Mouse (Mus musculus): ENCODE measurements at regions not wholly inside any gene's neighbourhood (a gene's known extent, or its start where the extent isn't known, plus 50 kb on each side); places are given as distances from the start of the nearest gene placed in this dataset.
A peak's percentile ranks its signal among the peaks of the same experiment; 100 is the strongest.

- H3K27ac ChIP-seq: peak overlapping the region; percentile 49
- no peaks in the 10 kb centered on the region for H3K36me3 ChIP-seq (replicated peaks; ENCODE audit: control insufficient read depth, insufficient read depth)
- whole genome bisulfite sequencing: 58% methylated on average over 6 of the region's 6 CpGs
- no peak overlapping the region for H3K4me3 ChIP-seq (replicated peaks; ENCODE audit: low read length)
- H3K27me3 ChIP-seq (ENCODE audit: control insufficient read depth, insufficient read depth, low read length): no peaks in the 10 kb centered on the region
- no peaks in the 10 kb centered on the region for H3K9me3 ChIP-seq (ENCODE audit: control insufficient read depth, low read length)
- H3K4me1 ChIP-seq (replicated peaks; ENCODE audit: control insufficient read depth, insufficient read depth, low read length): peaks cover 14% of the 10 kb centered on the region
- no peak overlapping the region for H3K4me2 ChIP-seq (replicated peaks)
- H3K9ac ChIP-seq: no peak overlapping the region
- DNase-seq (ENCODE audit: low spot score): peak; percentile 45
- ATAC-seq (ENCODE audit: low FRiP score): peak; percentile 64; the same call in 1 of the 2 replicates
Measured at GRCm38 (mm10) chr10:111694227-111695200, 188.4 kb downstream of the Phlda1 start.

- no peak for ATAC-seq (ENCODE audit: low FRiP score)
- no peak overlapping the region for H3K27ac ChIP-seq
- no peaks in the 10 kb centered on the region for H3K27me3 ChIP-seq (ENCODE audit: control insufficient read depth, insufficient read depth, low read length)
- no peaks in the 10 kb centered on the region for H3K9me3 ChIP-seq (ENCODE audit: control insufficient read depth, low read length)
- no peak for DNase-seq (ENCODE audit: low spot score)
- no peak overlapping the region for H3K9ac ChIP-seq
- H3K36me3 ChIP-seq (replicated peaks; ENCODE audit: control insufficient read depth, insufficient read depth): no peaks in the 10 kb centered on the region
- WGBS: 78% methylated on average over 4 of the region's 4 CpGs
- H3K4me2 ChIP-seq (replicated peaks): no peak overlapping the region
- peaks cover 20% of the 10 kb centered on the region for H3K4me1 ChIP-seq (replicated peaks; ENCODE audit: control insufficient read depth, insufficient read depth, low read length)
- no peak overlapping the region for H3K4me3 ChIP-seq (replicated peaks; ENCODE audit: low read length)
Measured at GRCm38 (mm10) chr10:111695918-111696760, 190.1 kb downstream of the Phlda1 start.

- no peaks in the 10 kb centered on the region for H3K27me3 ChIP-seq (ENCODE audit: control insufficient read depth, insufficient read depth, low read length)
- no peak for DNase-seq (ENCODE audit: low spot score)
- H3K9me3 ChIP-seq (ENCODE audit: control insufficient read depth, low read length): no peaks in the 10 kb centered on the region
- WGBS: 95% methylated on average over 2 of the region's 2 CpGs
- H3K27ac ChIP-seq: no peak overlapping the region
- no peaks in the 10 kb centered on the region for H3K36me3 ChIP-seq (replicated peaks; ENCODE audit: control insufficient read depth, insufficient read depth)
- no peak overlapping the region for H3K4me2 ChIP-seq (replicated peaks)
- no peak overlapping the region for H3K4me3 ChIP-seq (replicated peaks; ENCODE audit: low read length)
- ATAC-seq (ENCODE audit: low FRiP score): no peak
- peaks cover 20% of the 10 kb centered on the region for H3K4me1 ChIP-seq (replicated peaks; ENCODE audit: control insufficient read depth, insufficient read depth, low read length)
- no peak overlapping the region for H3K9ac ChIP-seq
Measured at GRCm38 (mm10) chr10:111696987-111697386, 190.9 kb downstream of the Phlda1 start.

GRCm38 (mm10) chr10:111699557-111700508 lies 193.7 kb downstream of the Phlda1 start:
- Histone ChIP-seq H3K4me1 (replicated peaks; ENCODE audit: control insufficient read depth, insufficient read depth, low read length) (peaks cover 9% of the 10 kb centered on the region), H3K4me2 (replicated peaks) (peak overlapping the region; percentile 12; the same call in 1 of the 2 replicates), H3K36me3 (replicated peaks; ENCODE audit: control insufficient read depth, insufficient read depth) (no peaks in the 10 kb centered on the region), H3K9me3 (ENCODE audit: control insufficient read depth, low read length) (no peaks in the 10 kb centered on the region), H3K4me3 (replicated peaks; ENCODE audit: low read length) (no peak overlapping the region), H3K27ac (peak overlapping the region; percentile 72), H3K27me3 (ENCODE audit: control insufficient read depth, insufficient read depth, low read length) (no peaks in the 10 kb centered on the region), H3K9ac (no peak overlapping the region)
- WGBS: 55% methylated on average over 16 of the region's 16 CpGs
- peak; percentile 81 for ATAC-seq (ENCODE audit: low FRiP score)
- DNase-seq (ENCODE audit: low spot score): peak; percentile 55

GRCm38 (mm10) chr10:111700570-111700969 lies 194.5 kb downstream of the Phlda1 start:
- H3K27ac ChIP-seq: peak overlapping the region; percentile 18; the same call in 1 of the 2 replicates
- no peak for DNase-seq (ENCODE audit: low spot score)

GRCm38 (mm10) chr10:111701138-111701537 lies 195.1 kb downstream of the Phlda1 start:
- Histone ChIP-seq H3K36me3 (replicated peaks; ENCODE audit: control insufficient read depth, insufficient read depth) (no peaks in the 10 kb centered on the region), H3K4me3 (replicated peaks; ENCODE audit: low read length) (no peak overlapping the region), H3K9me3 (ENCODE audit: control insufficient read depth, low read length) (peaks cover 4% of the 10 kb centered on the region; the same call in 1 of the 2 replicates), H3K9ac (no peak overlapping the region), H3K4me1 (replicated peaks; ENCODE audit: control insufficient read depth, insufficient read depth, low read length) (peaks cover 7% of the 10 kb centered on the region; the same call in 1 of the 2 replicates), H3K27ac (peak overlapping the region; percentile 18; the same call in 1 of the 2 replicates), H3K4me2 (replicated peaks) (no peak overlapping the region), H3K27me3 (ENCODE audit: control insufficient read depth, insufficient read depth, low read length) (no peaks in the 10 kb centered on the region)
- ATAC-seq (ENCODE audit: low FRiP score): no peak
- 65% methylated on average over 4 of the region's 4 CpGs for WGBS
- DNase-seq (ENCODE audit: low spot score): no peak

More at GRCm38 (mm10) chr10:111700570-111700969, 194.5 kb downstream of the Phlda1 start:
- Histone ChIP-seq H3K9me3 (ENCODE audit: control insufficient read depth, low read length) (no peaks in the 10 kb centered on the region), H3K4me1 (replicated peaks; ENCODE audit: control insufficient read depth, insufficient read depth, low read length) (peaks cover 7% of the 10 kb centered on the region; the same call in 1 of the 2 replicates), H3K4me3 (replicated peaks; ENCODE audit: low read length) (no peak overlapping the region), H3K27me3 (ENCODE audit: control insufficient read depth, insufficient read depth, low read length) (no peaks in the 10 kb centered on the region), H3K9ac (no peak overlapping the region), H3K4me2 (replicated peaks) (no peak overlapping the region), H3K36me3 (replicated peaks; ENCODE audit: control insufficient read depth, insufficient read depth) (no peaks in the 10 kb centered on the region)
- WGBS: 59% methylated on average over 3 of the region's 3 CpGs
- 0 out of 2 replicates have a peak, but pooled peaks have one; percentile 49 for ATAC-seq (ENCODE audit: low FRiP score)

- Histone ChIP-seq H3K9ac (no peak overlapping the region), H3K4me1 (replicated peaks; ENCODE audit: control insufficient read depth, insufficient read depth, low read length) (peaks cover 7% of the 10 kb centered on the region; the same call in 1 of the 2 replicates), H3K4me2 (replicated peaks) (no peak overlapping the region), H3K27ac (no peak overlapping the region), H3K27me3 (ENCODE audit: control insufficient read depth, insufficient read depth, low read length) (no peaks in the 10 kb centered on the region), H3K4me3 (replicated peaks; ENCODE audit: low read length) (no peak overlapping the region), H3K36me3 (replicated peaks; ENCODE audit: control insufficient read depth, insufficient read depth) (no peaks in the 10 kb centered on the region), H3K9me3 (ENCODE audit: control insufficient read depth, low read length) (peaks cover 4% of the 10 kb centered on the region; the same call in 1 of the 2 replicates)
- no peak for ATAC-seq (ENCODE audit: low FRiP score)
- WGBS: 97% methylated on average over 6 of the region's 6 CpGs
- no peak for DNase-seq (ENCODE audit: low spot score)
Measured at GRCm38 (mm10) chr10:111702435-111702834, 196.3 kb downstream of the Phlda1 start.

GRCm38 (mm10) chr10:111703447-111703846 lies 197.4 kb downstream of the Phlda1 start:
- Histone ChIP-seq H3K36me3 (replicated peaks; ENCODE audit: control insufficient read depth, insufficient read depth) (no peaks in the 10 kb centered on the region), H3K4me3 (replicated peaks; ENCODE audit: low read length) (no peak overlapping the region), H3K9me3 (ENCODE audit: control insufficient read depth, low read length) (peaks cover 4% of the 10 kb centered on the region; the same call in 1 of the 2 replicates), H3K4me2 (replicated peaks) (no peak overlapping the region), H3K9ac (no peak overlapping the region), H3K27me3 (ENCODE audit: control insufficient read depth, insufficient read depth, low read length) (no peaks in the 10 kb centered on the region), H3K4me1 (replicated peaks; ENCODE audit: control insufficient read depth, insufficient read depth, low read length) (peaks cover 7% of the 10 kb centered on the region; the same call in 1 of the 2 replicates), H3K27ac (no peak overlapping the region)
- ATAC-seq (ENCODE audit: low FRiP score): no peak
- WGBS: 93% methylated on average over 3 of the region's 3 CpGs
- no peak for DNase-seq (ENCODE audit: low spot score)
